Mouse (Mus musculus) heart, postnatal 0 days (tissue): Measurements from ENCODE around the gene Otog.

Experiments
- CTCF ChIP-seq: IDR thresholded peaks from 2 replicates; pipeline ENCODE4 v1.5.1; 2016; ENCODE audit warnings: antibody characterized with exemption, control low read depth, low read depth
- EP300 ChIP-seq: IDR thresholded peaks from 2 replicates; pipeline ENCODE4 v1.6.1; 2016; ENCODE audit warnings: antibody characterized with exemption, low read depth

DNA sequence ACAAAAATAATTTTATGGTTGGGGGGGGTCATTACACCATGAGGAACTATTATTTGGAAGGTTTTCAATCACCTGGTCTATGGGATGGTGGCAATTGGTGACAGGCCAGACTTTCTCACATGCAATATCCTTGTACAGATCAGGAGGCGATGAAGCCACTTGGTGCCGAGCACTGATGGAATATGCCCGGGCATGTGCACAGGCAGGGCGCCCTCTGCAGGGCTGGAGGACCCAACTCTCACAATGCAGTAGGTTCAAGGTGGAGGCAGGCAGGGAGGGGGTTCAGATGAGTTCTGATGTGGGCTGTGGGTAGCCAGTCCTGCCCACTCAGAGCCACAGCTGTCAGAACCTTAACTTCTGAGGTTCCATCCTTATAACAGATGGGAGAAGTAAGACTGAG is 11.1 kb downstream of the Otog start:
- TF ChIP-seq CTCF = no peak
- TF ChIP-seq EP300 = no peak
